Mouse (Mus musculus) bone marrow, adult 2 months (tissue): ENCODE results near the gene Sec14l4.

Source experiments
- CTCF ChIP-seq: fragments of 200-500 bp; IDR thresholded peaks from 2 replicates; pipeline ENCODE4 v1.5.1; 2011; ENCODE audit warnings: low read length, control low read depth; ENCODE audit not compliant: control insufficient read depth, insufficient read depth
- POLR2A ChIP-seq: fragments of 200-500 bp; IDR thresholded peaks from 2 replicates; pipeline ENCODE4 v1.6.1; 2011; ENCODE audit warnings: low read depth, mild to moderate bottlenecking, control low read depth, low read length, borderline replicate concordance; ENCODE audit not compliant: control insufficient read depth

DNA sequence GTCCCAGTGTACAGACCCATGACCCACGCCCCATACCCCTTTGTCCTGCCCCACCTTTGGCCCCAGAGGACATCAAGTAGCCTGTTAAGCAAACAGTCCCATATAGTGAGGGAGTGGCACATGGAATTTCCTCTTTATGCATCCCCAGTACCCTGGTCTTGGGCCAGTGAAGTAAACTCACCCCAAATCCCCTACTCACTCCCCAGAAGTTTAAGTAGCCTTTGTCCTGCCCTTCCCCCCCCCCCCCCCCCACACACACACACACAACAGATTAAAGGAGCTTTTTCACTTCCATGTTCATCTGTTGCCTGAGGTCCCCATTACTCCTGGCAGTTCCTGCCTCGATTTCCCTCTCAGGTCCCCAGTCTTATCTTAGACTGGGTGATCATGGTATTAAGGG lies 7.9 kb upstream of the Sec14l4 start:
- no peak for TF ChIP-seq CTCF
- TF ChIP-seq POLR2A, result no peak
